Mouse (Mus musculus) retina, postnatal 1 day (tissue): ENCODE measurements around the gene Slc41a2.

Source experiments
- DNase-seq: peaks from one replicate; pipeline ENCODE4 v3.0.0-alpha.2; 2012

Slc41a2 gene

GRCm38 (mm10) chr10:83301687-83302086 lies 36.0 kb downstream of the Slc41a2 start:
- no peak for DNase-seq

DNA sequence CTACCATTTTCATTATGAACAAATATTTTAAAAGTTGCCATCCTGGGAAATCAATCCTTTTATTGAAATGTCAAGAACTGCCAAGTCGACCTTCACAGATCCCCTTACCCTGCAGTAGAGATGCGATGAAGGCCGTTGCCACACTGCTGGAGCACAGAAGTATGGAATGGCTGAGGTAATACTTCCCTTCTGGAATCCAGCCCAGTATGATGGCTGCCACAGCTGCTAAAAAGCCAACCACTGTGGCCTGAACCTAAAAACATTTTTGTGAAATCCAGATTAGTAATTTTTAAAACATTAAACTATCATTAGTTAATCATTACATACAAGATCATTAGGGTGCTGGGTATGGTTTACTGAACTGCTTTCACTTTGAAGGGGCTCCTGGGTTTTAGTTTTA lies 36.6 kb downstream of the Slc41a2 start:
- no peak for DNase-seq

- DNase-seq: no peak
These were observed 40.7 kb downstream of the Slc41a2 start for GRCm38 (mm10) chr10:83297017-83297416.

- peak; percentile 31 for DNase-seq
These were observed 42.9 kb downstream of the Slc41a2 start for GRCm38 (mm10) chr10:83294746-83295145.

- DNase-seq: no peak
These were observed 44.3 kb downstream of the Slc41a2 start for GRCm38 (mm10) chr10:83293352-83293751.

DNA sequence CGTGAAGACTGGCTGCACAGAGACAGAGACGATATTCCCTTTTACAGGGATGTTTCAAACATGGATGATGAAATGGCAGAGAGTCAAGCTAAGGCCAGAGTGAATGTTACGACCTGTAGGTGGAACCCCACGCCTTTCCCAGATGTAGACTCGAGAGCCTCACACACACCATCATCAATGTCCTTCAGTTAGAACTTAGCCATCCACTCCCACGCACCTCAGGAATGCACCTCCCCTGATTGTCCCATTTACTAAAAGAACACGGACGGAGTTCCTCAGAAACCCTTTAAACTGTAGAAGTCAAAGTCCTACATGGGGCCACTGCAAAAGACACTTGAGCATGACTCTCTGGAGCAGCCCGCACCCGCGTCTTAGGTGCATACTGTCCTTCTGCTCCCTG lies 46.0 kb downstream of the Slc41a2 start:
- no peak for DNase-seq

GRCm38 (mm10) chr10:83287828-83288227 lies 49.9 kb downstream of the Slc41a2 start:
- no peak for DNase-seq

DNA sequence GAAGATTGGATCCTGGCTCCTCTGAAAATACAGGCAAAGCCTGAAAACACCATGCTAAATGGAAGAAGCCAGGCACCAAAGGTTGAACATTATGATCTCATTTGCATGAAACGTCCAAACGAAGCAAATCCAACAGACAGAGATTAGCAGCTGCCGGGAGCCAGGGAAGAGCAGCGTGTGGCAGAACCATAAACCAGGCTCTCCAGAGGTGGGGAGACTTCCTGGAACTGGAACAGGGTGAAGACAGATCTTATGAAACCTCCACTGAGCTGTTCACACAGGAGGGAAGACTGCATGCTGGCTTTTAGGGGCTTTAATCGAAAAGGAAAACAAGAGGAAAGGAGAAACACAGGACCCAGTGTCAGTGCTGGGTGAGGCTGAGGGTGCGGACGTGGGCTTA lies 51.3 kb downstream of the Slc41a2 start:
- DNase-seq: no peak

DNA sequence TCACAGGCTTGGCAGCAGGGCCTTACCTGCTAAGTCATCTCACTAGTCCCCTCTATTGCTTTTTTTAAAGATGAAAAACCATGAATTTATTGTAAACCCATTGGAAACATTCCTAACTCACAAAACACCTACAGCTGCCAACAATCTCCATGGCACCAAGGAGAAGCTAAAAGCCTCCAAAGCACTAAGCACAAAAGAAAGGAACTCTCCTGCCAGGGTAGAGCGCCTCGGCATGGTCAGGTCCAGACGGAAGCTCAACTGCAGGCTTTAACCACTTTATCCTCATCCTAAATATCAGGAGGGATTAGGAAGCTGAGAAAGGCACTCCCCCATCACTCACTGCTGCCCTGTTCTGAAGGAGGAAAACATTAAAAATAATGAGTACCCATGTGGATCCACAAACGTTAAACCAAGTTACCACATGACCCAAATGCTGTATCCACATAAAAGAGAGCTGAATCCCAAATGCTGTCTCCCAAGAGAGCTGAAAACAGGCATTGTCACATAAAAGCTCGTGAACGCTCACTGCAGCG lies 51.9 kb downstream of the Slc41a2 start:
- no peak for DNase-seq

DNA sequence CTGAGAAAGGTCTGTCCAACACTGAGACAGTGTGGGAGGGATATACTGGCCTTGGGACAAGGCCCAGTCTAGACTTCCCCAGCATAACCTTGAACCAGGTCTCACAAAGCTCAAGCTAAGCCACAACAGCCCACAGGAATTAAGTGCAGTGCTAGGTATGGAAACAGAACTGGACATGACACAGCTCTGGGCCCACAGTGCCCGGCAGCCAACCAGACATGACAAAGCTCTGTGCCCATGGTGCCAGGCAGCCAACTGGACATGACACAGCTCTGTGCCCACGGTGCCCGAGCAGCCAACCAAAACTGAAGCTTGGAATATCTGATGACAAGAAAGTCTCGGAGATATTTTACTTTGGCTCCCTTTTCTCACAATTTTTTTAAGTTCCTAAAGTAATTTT lies 52.8 kb downstream of the Slc41a2 start:
- DNase-seq: no peak

DNA sequence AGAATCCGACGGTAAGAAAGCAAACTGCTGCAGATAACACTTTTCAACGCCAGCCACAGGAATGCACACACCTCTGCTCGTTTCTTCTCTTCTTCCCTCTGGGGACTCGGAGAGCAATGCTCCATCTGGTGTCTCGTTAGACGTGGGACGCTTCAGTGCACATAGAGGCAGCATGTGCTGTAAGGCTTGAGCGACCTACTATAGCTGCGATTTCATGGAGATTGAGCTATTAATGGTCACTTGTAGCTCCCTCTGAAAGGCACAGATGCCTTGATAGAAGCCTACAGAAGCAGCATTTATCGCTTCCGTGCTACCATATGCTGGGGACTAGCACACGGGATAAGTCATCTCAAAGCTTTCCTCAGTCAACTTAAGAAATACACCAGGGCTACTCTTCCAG lies 71.0 kb downstream of the Slc41a2 start:
- DNase-seq: peak; percentile 77

GRCm38 (mm10) chr10:83266241-83266640 lies 71.4 kb downstream of the Slc41a2 start:
- DNase-seq: no peak

- DNase-seq: no peak
These were observed 73.0 kb downstream of the Slc41a2 start for GRCm38 (mm10) chr10:83264680-83265079.

GRCm38 (mm10) chr10:83264056-83264455 lies 73.6 kb downstream of the Slc41a2 start:
- DNase-seq: no peak

- DNase-seq: peak; percentile 40
These were observed 76.4 kb downstream of the Slc41a2 start for GRCm38 (mm10) chr10:83261264-83261663.

DNA sequence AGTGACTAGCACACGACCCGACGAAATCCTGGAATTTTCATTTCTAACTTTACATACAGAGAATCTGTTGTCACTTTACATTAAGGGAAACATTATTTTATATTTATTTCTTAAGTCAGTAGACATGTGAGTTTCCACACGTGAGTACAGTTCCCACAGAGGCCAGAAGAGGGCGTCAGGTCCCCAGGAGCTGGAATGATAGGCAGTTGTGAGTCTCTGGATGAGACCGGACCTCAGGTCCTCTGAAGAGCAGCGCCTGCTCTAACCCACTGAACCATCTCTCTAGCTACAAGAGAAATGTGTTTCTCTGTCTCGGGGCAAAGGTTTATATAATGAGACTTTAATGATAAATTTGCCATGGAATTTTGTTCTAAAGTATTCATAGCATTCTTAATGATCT lies 86.3 kb downstream of the Slc41a2 start:
- peak; percentile 37 for DNase-seq

DNA sequence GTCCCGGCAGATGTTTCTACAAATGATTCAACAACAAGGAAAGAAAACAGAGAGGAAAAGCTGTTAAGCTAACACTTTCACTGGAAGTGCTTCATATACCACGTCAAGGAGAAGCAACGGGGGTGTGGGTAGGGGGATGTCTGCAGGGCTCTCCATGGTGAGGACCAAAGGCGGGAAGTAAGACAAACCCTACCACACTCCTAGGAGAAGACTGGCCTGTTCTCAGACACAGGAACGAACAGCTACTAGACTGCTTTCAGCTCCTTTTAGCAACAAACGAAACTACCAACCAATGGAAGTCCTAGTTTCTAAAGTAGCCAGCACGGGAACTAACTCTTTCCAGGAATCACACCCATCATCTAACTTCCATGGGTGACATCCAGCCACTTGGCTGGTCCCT lies 89.6 kb downstream of the Slc41a2 start:
- DNase-seq: no peak

GRCm38 (mm10) chr10:83245720-83246119 lies 92.0 kb downstream of the Slc41a2 start:
- peak; percentile 88 for DNase-seq

- DNase-seq: no peak
These were observed 93.6 kb downstream of the Slc41a2 start for GRCm38 (mm10) chr10:83244131-83244530.

DNA sequence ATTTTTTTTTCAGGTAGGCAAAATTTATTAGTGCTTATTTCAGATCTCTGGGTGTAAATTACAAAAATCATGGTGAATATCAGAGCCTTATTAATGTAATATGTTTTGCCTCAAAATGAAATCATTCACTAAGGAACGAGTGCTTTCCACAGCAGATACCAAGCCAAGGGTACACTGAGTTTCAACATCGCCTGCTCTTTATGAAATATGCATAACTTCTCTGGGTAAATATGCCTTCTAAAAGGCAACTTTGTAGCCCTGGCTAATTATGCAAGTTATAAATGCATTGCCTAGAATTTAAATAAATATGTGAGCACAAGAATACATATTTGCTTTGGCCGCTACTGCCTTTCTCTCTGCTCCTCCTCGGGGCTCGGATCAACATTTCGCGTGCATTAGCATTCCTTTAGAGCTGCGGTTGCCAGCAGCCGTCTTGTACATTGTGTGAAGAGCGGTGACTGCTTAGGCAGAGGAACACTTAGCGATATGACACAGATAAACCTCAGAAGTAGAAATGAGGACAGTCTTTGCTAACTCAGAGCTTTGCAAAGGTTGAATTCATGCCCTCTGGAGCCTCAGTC lies 95.5 kb downstream of the Slc41a2 start:
- DNase-seq: peak; percentile 34

DNA sequence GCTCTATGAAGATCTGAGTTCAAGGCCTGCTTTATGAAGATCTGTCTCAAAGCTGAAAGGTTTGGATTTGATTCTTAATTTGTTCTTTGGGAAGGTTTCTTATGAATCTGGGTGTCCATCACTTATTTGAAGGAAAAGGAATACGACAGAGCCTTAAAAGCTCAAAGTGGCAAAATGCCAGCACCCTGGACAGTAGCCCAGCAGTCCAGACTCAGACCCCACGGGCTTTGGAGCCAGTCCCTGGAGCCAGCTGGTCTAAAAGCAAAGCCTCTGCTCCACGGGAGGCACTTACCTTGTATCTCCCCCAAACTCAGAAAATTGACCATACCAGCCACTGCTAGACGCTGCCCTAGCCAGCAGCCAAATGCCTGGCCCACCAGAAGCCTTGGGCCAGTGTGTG lies 103.3 kb downstream of the Slc41a2 start:
- DNase-seq: no peak

DNA sequence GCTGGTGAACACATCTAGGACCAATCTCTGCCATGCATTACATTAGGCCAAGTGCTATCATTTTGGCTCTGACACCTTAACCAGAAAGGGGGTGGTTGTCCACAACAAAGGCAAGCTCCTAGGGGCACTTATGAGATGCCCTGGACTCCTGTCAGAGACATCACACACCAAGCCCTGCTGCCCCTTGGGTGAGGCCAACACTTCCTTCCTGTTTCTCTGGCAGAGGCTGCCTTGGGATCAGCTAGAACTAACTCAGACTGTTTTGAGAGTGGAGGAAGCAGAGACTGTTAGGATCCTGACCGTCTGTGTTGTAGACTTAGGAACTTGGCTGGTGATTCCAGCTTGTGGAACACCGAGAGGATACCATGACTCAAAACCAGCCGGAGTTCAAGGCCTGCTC lies 103.7 kb downstream of the Slc41a2 start:
- DNase-seq: no peak

DNA sequence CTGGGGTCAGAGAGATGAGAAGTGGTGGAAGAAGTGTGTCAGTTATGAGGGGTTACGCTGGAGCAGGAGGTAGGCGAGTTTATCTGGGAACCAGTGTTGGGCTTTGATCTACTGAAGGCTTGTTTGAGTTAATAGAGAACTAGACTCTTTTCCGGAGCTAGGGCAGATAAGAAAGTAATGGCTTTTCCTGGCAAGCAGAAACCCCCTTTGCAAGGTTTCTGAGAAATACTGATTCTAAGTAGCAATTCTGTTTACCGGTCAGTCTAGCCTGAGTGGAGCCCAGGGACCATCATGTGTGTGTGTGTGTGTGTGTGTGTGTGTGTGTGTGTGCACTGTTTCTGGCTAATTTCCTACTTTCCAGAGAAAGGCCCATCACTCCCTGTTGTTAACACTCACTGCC lies 109.1 kb downstream of the Slc41a2 start:
- DNase-seq: no peak

- DNase-seq: peak; percentile 67
These were observed 112.7 kb downstream of the Slc41a2 start for GRCm38 (mm10) chr10:83224999-83225398.

DNA sequence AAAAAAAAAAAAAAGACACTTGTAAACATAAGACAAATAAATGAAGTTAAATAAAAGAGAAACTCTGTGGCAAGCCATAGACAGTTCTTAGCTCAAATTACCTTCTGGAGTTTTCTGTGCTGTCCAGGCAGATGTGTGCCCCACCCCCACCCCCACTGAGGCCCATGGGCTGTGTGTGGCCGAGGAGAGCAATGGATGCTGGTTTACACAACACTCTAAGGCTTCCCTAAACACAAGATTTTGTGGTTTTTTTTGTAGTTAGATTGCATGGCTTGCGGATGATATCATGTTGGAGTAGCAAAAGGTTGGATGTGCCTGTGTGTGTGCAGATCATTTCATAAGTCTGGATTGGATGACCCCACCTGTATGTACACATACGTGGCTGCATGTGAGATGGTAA lies 116.8 kb downstream of the Slc41a2 start:
- no peak for DNase-seq
